Mouse (Mus musculus) gastrocnemius, postnatal 14 days (tissue): ENCODE measurements around the gene Zbtb37. TPM values are rescaled to one million over a fixed set of nuclear protein-coding genes. Genes with fewer than 3 reads are reported as not detected.

Source experiments
- DNase-seq: peaks from one replicate; pipeline ENCODE4 v3.0.0; 2021; ENCODE audit warnings: mixed read lengths
- intact Hi-C: fragments of 180-260 bp; cut with DNase I; formaldehyde crosslinking; loops from one replicate; pipeline ENCODE4 v1.15.1; 2025; ENCODE audit warnings: low total_unique reads
- long read RNA-seq, 2 experiments: library from polyadenylated mRNA; stranded (forward); transcript quantifications; one replicate each; pipeline ENCODE4 v2.0.0; 2021
- total RNA-seq, 2 experiments: library from RNA; stranded (reverse); gene quantifications; 2 replicates each; pipeline ENCODE4 v1.2.3; 2021

The Zbtb37 gene
- total RNA-seq, result 1 to 10 TPM; 4.6 to 9.1 TPM
- long read RNA-seq, experiment 1, partial matches to known transcripts, result 1 of 3 reads
- long read RNA-seq, experiment 1, other reads (novel, unspliced or antisense), result 0 of 3 reads
- long read RNA-seq, experiment 2, partial matches to known transcripts, result 0 of 1 reads
- long read RNA-seq, experiment 2, other reads (novel, unspliced or antisense), result 1 of 1 reads

DNA sequence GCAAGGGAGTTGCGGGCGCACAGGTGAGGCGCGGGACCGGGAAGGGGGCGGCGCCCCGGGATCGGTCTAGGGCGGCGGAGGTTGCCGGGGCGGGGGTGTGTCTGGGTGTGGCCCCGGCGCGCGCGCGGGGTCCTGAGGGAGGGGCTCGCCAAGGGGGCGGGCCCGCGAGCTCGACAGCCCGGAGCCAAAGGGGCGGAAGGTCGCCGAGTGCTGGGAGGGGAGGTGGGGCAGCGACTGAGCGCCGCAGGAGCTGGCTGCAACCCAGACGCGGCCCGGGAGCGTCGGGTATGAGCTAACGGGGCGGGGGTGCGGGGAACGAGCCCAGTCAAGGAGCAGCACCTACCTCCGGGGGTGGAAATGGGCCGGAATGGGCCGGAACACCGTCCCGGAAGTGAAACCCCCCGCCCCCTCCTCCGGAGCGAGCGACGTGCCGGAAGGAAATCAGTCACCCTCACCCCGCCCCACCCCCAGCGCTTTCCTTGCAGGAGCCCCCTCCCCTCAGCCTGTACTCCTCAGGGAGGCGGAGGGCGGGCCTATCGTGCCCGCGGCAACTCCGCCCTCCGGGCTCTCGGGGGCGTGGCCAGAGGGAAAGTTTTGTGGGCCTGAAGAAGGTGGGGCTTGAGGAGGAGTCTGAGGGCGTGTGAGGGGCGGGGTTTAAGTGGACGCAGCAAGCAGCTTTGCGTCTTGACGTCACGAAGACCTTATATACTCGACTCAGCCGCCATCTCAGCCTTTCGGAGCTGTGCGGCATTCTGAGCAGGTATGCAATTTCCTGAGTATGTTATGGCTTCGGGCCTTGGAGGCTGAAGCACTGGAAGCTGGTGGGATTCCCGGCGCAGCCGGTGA, at the start of gene Zbtb37:
Zbtb37 (minus strand) TSS at position 415 of the 846 bp plus-strand sequence.
- intact Hi-C loops, result no loop called here
- peak; percentile 98 for DNase-seq

DNA sequence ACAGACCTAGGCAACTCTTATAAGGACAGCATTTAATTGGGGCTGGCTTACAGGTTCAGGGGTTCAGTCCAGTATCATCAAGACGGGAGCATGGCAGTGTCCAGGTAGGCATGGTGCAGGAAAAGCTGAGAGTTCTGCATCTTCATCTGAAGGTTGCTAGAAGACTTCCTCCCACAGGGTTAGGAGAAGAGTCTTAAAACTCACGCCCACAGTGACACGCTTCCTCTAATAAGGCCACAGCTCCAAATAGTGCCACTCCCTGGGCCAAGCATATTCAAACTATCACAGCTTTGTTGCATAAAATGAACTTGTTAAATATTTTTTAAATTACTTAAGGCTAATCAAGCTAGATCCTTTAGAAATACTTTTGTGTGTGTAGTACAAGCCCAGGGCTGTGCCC, 42.6 kb upstream of the Zbtb37 start:
- intact Hi-C loops, result no loop called here
- no peak for DNase-seq

DNA sequence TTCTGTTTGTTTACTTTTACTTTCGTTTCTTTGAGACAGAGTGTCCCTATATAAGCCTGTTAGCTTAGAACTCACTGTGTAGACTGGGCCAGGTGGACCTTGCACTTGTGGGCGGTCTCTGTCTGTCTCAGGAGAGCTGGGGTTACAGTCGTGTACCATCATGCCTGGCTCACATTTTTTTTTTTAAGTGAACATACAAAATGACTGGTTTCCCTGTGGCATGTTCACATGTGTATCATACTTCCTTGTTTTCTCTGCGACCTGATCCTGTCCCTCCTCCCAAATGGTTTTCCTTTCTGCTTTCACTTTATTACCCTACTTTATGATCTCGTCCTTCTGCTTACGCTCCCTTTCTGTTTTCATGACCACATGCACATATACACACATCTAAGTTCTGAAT, 41.6 kb upstream of the Zbtb37 start:
- intact Hi-C loops, result no loop called here
- no peak for DNase-seq

DNA sequence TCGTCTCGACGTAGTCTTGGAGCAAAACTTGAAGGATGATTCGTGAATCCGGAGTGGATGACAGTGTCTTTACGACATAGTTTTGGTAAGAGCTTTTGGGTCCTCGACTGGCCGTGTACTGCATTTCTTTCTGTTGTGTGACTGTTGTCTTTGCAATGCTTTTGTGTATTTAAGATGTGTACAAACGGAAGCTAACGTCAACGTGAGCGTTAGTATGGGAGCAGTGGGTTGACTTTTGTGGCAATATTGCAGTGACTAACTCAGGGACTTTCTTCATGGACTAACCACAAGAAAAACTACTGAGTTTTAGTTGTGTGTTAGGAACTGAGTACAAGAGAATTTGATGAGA, 36.6 kb upstream of the Zbtb37 start:
- no peak for DNase-seq
- intact Hi-C loops, result no loop called here

DNA sequence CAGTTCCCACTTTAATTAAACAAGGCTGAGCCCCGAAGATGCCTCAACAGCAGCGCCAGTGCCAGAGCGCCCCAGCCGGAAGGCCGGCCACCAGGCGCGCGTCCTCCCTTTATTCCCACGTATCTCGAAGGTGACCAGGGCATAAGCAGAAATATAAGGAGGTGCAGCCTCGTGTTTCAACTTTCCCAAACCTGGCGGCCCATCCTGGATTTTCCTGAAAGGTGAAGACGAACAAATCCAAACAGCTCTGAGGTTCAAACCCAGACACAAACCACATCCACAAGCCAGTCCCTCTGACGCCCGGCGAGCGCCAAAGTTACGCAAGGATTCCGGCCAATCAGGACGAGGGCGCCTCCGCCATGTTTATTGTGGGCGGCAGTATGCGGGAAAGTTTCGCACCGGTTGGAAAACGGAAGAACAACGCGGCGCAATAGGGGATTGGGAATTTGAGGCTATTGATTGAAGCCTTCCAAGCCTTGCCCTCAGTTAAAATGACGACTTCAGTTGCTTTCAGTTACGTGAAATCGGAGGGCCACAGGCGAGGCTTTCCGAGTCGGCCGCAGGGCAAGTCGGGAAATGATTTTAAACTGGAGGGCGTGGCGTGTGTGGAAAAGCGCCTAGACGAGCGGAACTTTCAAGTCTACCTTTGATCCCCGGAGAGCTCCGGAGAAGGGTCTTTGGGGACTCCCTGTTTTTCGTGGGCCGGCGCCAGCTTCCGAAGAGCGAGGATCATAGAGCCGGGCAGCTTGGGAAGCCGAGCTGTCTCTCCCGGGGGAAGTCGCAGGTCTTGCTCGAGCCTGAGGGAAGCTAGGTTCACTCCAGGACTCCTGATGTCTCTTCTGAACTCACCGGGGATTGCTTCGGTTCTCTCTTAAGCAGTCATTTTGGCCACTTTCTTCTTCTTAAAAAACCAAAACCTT, 36.0 kb upstream of the Zbtb37 start, which contains the start of the genes Dars2 and Cenpl:
Dars2 (minus strand) TSS at position 307 of the 920 bp plus-strand sequence.
Cenpl (plus strand) TSS at position 362 of the 920 bp plus-strand sequence.
- intact Hi-C loops, result no loop called here
- peak; percentile 94 for DNase-seq

DNA sequence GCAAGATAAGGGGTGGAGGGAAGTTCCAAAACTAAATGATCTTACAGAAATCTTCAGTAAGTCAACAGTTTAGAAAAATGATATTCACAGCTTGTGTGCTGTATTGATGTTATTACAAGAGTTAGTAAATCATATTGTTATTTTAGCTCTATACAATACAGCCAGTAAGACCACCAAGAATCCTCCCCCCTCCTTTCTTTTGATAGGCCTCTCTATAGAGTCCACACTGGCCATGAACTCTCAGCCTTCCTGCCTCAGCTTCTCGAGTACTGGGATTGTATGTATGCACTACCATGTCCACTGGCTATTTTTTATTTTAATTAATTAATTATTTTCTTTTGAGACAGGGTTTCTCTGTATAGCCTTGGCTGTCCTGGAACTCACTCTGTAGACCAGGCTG, 28.7 kb upstream of the Zbtb37 start:
- intact Hi-C loops, result no loop called here
- no peak for DNase-seq

DNA sequence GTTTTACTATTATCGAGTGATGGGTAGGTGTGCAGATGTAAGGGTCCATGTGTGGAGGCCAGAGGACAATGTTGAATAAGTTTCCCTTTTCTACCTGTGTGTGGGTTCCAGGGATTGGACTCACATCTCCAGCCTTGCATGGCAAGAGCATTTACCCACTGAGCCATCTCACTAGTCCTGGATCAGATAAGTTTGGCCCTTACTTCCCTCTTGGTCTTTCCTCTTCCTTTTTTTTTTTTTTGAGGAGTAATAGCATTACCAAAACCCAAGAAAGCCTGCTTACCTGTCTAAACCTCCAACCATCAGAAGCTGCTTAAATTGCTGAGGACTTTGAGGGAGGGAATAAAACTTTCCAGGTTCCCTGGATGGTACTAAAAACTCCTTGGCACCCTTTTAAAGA, 22.5 kb upstream of the Zbtb37 start:
- intact Hi-C loops, result no loop called here
- DNase-seq, result no peak

DNA sequence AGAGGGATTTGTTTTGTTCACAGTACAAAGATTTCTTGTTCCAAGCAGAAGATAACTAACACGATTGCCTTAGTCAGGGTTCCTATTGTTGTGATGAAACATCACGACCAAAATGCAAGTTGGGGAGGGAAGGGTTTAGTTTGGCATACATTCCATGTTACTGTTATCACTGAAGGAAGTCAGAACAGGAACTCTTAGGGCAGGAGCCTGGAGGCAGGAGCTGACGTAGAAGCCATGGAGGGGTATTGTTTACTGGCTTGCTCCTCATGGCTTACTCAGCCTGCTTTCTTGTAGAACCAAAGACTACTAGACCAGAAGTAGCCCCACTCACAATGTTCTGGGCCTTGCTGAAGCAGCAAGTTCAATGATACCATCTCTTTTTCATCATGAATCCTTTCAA, 12.3 kb upstream of the Zbtb37 start:
- DNase-seq, result no peak
- intact Hi-C loops, result no loop called here

DNA sequence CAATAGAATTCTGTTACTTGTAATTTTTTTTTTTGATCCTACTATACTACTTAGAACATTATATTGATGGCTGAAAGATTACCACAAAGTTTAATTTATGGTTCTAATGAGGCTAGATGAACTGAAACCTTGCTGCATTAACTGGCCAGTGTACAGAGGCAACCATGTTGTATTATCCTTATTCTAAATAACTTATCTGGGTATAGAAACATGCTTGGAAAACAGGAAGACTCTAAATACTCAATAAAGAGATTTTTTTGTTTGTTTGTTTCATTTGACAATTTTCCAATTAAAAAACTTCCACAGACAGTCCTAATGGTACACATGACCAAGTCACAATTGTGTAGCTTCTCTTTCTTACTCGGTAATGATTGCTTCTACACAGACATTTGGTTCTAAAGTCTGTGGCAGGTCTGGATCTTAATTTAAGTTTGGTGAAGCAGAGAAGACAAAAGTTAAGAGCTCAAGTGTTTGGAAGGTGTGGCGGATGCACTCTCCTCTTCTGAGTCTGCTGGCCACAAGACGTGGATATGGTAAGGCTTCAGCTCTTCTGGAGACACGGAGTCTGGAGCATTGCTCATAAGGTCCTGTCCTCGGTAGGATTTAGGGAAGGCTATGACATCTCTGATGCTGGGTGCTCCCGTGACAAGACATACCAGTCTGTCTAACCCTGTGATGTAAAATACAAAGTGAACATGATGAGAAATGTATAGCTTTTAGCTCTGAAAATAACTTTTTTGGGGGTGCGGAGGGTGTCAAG, 6.8 kb upstream of the Zbtb37 start:
- intact Hi-C loops, result no loop called here
- DNase-seq, result no peak

DNA sequence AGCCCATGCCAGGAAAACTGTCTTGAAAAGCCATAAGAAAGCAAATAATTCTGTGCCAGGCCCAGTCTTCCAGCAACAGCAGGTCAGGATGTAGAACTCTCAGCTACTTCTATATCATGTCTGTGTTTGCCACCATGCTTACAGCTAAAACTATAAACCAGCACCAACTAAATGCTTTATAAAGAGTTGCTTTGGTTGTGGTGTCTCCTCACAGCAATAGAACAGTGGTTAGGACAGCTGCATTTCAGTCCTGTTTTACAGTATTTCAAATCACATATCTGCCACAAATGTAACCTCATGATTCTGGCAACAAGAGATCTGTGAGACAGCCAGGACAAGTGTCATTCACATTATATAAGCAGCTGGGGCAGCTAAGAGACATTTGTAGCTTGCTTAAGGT, 6.2 kb upstream of the Zbtb37 start:
- intact Hi-C loops, result no loop called here

DNA sequence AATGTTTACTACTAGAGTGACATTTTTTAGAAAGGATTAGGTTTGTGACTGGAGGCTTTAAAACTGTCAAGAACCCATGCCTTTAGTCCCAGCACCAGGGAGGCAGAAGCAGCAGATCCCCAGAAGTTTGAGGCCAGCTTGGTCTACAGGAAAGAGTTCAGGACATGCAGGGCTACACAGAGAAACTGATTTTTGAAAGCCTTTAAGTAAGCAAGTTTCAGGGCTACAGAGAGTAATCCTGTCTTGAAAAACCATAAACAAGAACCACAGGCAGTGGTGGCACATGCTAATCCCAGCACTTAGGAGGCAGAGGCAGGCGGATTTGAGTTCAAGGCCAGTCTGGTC, 5.7 kb upstream of the Zbtb37 start:
- intact Hi-C loops, result no loop called here
- DNase-seq, result no peak

More for the DNA sequence above, 6.2 kb upstream of the Zbtb37 start:
- DNase-seq, result no peak

DNA sequence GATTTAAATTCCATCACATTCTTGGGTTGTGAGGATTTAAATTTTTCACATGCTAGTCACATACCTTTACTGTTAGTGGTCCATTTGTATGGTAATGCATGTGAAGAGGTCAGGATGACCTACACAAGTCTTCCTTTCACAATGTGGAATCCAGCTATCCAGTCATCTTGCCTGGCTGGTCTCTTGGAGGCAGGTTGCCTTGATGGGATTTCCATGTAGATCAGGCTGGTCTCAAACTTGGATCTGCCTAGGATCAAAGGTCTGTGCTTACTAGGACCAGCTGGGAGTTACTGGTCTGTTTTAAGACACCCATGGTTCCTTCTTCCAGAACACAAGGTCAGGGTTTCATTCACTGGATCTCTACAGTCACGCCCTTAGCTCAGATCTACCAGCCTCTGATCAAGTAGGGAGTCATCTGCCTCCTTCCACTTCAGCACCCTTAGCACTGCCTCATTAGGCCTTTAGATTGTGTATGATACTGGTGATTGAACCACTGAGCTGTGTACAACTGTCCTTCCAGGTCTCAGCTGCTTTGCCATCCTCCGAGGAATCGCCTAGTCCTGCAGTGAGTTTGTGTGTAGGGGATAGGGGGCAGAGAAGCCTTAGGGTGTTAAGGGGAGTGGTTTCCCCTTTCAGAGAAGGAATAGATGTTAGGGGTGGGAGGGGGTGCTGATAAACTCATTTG, 5.2 kb upstream of the Zbtb37 start:
- intact Hi-C loops, result no loop called here

DNA sequence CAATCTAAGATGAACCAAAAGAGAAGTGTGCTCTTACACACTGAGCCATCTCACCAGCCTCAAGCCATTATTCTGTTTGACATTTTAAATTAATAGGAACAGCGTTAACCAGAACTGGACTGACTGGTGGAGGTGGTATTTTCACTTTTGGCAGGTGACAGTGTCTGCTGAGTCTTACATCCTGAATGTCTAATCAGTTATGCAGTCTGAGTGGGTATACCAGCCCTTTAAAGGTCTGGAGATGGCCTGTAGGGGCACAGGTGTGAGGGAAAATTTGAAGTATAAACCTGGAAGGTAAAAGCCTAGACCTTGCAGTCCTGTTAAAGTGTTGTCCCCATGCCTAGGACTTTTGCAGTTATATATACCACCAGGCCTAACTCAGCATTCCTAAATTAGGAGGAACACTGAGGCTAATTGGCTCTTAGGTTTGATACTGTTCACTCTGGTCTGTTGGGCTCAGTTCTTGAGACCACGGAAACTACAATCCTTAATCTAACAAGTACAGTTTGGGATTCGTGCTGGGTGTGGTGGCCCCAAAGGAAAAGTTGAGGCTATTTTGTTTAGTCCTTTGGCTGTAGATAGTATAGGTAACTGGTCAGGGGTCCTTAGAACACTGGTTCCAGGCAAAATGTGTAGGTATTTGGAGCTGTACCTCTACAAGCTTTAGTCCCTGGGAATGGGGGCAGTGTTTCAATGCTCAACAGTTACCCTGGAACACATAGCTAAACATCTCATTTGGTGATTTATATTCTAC, 4.5 kb upstream of the Zbtb37 start:
- intact Hi-C loops, result no loop called here

More for the DNA sequence above, 5.2 kb upstream of the Zbtb37 start:
- no peak for DNase-seq

DNA sequence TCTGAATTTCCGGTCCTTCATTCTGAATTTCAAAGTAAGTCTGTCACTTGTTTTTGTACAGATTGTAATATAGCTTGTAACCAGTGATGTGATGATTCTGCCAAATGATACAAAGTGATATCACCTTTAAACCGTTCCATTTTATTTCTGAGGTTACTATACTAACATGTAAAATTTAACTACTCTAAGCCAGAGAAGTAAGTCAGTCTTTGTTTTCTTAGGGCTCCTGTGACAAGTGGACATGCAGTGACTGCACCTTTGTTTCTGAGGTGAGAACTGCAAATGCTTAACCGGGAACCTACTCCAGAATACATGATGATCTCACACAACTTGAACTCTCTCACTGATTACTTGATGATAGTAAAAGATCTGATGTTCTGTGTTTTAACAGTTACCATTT, 3.4 kb upstream of the Zbtb37 start:
- DNase-seq, result no peak
- intact Hi-C loops, result no loop called here

More for the DNA sequence above, 4.5 kb upstream of the Zbtb37 start:
- no peak for DNase-seq

DNA sequence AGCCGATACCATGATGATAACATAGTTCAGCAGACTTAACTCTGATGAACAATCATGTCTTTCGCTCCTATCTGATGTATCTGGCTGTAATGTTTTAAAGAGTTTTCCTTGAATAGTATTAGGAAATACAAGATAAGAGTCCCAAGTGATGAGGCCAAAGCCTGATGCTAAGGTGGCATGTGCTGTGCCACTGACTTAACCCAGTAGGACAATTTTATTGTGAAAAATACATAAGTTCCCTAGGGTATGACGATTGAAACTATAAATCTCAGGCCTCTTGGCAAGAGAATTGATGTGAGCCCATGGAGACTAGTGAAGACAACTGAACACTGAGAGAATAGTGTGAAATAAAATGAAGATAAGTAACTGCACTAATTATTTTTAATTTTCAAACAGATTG, 3.0 kb upstream of the Zbtb37 start:
- intact Hi-C loops, result no loop called here

DNA sequence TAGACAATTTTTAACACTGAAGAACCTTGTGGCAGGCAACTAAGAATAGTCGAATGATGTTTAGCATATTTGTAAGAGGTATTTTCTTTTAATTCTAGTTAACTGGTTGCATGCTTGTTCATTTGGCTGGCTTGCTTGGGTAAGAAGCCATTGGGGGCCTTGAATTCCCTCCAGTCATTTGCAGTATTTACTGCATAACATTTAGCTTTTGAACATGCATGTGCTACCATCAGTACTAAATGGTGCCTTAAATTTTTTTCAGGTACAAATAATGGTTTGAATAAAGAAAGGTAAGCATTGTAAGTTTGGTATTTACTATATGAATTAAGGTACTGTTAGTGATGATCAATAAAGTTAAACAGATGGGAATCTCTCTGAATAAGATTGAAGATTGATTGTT, 2.4 kb upstream of the Zbtb37 start:
- intact Hi-C loops, result no loop called here
- no peak for DNase-seq

More for the DNA sequence above, 3.0 kb upstream of the Zbtb37 start:
- no peak for DNase-seq

DNA sequence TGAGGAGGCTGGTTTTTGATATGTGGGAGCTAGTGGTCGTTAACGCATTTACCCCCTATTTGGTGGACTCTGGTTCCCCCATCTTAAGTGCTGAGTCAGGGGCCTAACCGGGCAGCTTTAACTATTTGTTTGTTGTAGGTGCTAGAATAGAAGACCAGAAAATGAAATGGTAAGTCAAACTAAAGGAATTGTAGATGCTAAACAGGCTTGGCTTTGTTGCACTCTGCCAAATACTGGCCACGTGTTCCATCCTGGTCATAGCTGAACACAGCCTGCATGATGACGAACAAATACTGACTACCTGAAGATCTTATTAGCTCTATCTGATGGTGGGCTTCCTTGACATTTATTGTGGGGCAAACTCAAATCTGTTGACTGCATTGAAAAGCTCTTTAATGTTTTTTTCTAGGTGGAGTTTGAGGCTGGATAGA, 1.8 kb upstream of the Zbtb37 start:
- no peak for DNase-seq

DNA sequence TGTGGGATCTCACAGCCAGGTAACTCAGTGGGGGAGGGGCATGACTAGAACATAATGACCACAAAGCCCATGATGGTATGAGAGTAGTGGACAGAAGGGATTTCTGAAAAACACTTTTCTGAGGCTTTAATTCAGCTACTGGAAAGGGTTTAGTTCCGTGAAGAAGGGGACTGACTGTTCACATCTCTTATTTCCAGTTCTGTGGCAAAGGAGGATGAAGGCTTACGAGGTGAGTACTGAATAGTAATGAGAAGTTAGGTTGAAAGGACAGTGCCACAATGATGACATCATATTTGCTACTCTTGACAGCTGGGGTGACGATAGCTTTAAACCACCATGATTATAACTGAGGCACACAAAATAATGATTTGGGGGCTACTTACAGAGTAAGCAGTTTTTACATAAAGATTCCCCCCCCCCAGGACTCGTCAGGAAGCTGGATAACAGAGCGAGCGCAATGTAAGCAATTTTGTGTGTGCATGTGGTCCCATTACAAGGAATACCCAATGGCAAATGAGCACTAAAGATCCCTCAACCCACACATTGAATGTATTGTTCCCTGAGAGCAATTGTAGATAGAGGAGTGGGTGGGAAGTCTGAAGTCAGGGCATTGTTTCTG, 1.2 kb upstream of the Zbtb37 start:
- intact Hi-C loops, result no loop called here
- DNase-seq, result no peak

More for the DNA sequence above, 1.8 kb upstream of the Zbtb37 start:
- intact Hi-C loops, result no loop called here
